Mouse (Mus musculus): Measurements from ENCODE around the gene Ceacam16.

DNA sequence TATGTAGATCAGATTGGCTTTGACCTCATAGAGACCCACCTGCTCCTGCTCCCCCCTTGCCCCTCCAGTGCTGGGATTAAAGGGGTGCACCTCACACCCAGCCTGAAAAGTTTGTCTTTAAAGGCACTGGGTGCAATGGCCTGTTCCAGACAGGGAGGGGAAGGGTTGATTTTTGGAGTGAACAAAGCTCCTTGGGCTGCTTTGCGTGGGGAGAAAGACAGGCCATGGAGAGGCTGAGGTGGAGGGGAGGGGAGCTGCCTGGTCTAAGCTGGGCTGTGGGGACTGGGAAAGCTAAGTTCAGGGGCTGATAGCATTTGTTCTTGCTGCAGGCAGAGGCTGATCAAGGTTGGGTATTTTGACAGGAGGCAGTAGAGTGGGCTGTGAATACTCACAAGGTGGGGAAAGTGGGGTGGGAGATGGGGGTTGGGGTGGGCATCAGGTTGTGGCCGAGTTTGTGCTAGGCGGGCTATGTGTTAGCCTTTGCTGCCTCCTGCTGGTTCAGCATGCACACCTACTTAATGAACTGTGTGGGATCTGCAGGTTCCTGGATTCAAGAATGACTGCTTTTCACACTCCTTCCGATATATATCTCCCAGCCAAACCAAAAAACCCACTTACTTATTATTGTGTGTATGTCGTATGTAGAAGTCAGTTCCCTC lies 11.0 kb upstream of the Ceacam16 start:
- TF ChIP-seq CTCF (IDR thresholded peaks at IDR 0.05; ENCODE audit: extremely low read depth, insufficient read length, insufficient replicate concordance, low read depth, low read length) (peak; percentile 82; the same call in 1 of the 2 replicates), POLR2A (IDR thresholded peaks at IDR 0.05; ENCODE audit: low read depth, low read length) (no peak)
